Mouse (Mus musculus) heart, adult 8-10 months (tissue): ENCODE data around the gene Cer1. TPM values are rescaled to one million over a fixed set of nuclear protein-coding genes. Genes with fewer than 3 reads are reported as not detected.

Experiments used
- DNase-seq: peaks from one replicate; pipeline ENCODE4 v3.0.0; 2022; ENCODE audit warnings: low spot score
- total RNA-seq, 4 experiments: library from RNA; stranded (reverse); gene quantifications; 2 replicates each; pipeline ENCODE4 v1.2.4; 2022

Cer1 gene
- total RNA-seq, 4 experiments from 2014 or later = not detected

DNA sequence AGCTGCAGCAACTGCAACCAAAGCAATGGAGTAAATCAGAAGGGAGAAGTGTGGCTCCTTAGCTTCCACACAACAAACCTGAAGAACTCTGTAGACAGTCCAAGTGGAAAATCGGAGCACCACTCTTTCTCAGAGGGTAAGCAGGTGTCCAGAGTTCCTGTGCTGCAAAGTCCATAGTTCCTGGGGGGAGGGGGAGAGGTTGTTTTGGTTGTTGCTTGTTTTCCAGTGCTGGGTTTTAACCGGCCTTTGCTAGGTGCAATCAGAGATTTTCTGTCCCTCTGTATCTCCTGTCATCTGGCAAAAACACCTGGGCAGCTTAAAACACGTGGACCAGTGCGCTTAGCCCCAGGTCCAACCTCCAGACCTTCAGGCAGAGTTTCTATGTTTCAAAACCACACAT is 10.2 kb downstream of the Cer1 start:
- no peak for DNase-seq

GRCm38 (mm10) chr4:82872548-82872947 is 12.4 kb downstream of the Cer1 start:
- no peak for DNase-seq

DNA sequence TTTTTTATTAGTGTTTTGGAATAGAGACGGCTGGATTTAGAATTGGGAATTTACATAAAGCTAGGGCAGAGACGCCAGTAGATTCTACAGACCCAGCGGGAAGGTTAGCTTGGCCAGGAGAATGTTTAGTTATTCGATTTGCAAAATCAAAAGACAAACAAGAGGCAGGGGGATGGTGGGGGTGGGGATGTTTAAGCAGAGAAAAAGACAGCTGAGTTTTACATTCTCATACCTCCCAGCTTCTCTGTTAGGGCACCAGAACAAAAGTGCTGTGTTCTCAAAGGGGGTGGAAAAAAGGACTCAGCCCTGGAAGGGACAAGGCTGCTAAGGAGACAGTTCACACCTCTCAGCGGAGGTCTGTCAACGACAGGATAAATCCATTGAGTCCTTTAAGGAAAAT is 12.8 kb downstream of the Cer1 start:
- no peak for DNase-seq

GRCm38 (mm10) chr4:82870931-82871330 is 14.0 kb downstream of the Cer1 start:
- DNase-seq = no peak

GRCm38 (mm10) chr4:82867731-82868445 is 17.1 kb downstream of the Cer1 start:
- no peak for DNase-seq

DNA sequence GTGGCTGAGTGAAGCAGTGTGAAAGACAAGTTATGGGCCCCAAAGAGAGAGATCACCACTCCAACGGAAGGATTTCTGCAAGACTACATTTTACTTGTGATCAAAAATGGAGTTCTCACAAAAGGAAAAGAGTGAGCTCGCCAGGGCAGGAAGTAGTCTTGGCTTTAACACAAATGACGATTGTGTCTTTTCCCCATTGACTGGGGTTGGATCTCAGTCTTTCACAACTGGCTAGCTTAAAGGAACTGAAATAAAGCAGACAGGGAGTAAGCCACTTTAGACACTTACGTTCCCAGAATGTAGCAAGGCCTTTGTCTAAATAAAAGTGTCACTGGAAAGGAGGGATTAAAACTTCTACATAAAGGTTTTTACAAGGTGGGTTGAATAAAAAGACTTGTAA is 17.8 kb downstream of the Cer1 start:
- DNase-seq = peak; percentile 15

DNA sequence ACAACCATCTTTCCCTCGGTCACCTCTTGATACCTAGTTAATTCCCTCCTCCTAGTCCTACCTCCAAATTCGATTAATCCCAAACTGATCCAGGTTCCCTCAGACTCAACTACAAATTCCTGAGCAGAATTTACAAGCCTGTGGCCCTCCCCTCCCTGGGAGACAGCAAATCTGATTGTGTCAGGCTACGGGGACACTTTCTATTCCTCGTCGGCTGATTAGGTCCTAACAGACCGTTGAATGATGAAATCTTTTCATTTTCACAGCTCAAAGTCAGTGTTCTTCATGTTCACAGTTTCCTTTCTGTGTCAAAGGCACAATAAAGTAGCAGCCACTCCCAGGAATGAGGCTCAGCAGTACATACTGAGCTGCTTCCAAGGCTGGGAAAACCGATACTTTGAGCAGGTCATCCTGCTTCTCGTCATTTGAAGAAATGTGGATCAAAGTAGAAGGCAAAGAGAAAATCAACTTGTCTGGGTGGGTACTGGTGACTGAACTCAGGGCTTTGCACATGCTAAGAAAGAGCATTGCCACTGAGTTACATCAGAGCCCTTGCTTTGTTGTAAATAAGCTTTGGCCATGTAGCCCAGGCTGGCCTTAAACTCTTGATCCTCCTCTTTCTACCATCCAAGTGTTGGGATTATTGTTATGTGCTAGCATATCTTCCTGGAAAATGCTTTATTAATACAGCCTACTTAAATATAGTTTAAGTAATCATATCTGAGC is 19.8 kb downstream of the Cer1 start:
- DNase-seq = no peak

DNA sequence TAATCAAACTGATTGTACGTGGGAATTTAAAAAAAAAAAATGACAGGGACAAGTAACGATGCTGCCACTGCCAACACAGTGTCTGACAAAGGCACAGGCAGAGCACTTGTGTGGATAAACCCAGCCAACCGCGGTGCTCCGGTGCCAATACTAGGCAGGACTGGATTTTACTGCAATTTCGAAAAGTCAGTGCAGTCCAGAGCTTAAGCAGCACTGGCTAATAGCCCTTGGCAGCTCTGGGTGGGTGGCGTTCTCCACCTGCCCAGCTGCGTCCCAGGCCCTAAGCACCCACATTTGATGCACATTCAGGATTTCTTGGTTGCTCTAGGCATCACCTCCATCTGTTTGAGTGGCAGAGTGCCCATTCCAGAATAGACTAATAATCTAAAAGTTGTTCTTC is 21.6 kb downstream of the Cer1 start:
- no peak for DNase-seq

GRCm38 (mm10) chr4:82861451-82861850 is 23.5 kb downstream of the Cer1 start:
- DNase-seq = no peak

GRCm38 (mm10) chr4:82860566-82860965 is 24.4 kb downstream of the Cer1 start:
- no peak for DNase-seq

- peak; percentile 65 for DNase-seq
These were observed 25.5 kb downstream of the Cer1 start, which contains the start of gene Zdhhc21 for GRCm38 (mm10) chr4:82859131-82860125. Gene Zdhhc21 (minus strand): TSS chr4:82859958.

DNA sequence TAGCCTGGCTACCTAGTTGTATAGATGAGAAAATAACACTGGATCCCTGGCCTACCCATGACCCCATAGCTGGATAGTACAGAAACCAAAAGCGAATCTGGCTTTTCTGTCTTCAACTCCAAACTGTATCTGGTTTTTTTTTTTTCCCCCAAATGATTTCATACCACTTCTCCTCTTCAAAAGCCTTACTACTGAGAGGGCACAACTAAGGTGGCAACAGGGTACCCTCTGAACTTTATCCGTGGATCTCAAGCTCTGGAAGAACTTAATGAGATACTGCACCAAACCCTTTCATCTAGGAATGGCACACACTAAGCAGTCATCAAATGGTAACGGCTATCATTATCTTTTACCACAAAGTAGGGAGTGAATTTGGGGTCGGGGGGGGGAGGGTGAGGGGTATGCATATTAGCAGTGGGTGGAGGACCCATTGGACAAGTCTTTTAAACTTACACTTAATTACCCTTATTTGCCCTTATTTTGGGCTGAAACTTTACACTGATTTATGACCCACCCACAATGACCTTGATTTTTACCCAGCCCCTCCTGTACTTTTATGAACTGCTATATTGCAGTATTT is 26.4 kb downstream of the Cer1 start:
- no peak for DNase-seq

DNA sequence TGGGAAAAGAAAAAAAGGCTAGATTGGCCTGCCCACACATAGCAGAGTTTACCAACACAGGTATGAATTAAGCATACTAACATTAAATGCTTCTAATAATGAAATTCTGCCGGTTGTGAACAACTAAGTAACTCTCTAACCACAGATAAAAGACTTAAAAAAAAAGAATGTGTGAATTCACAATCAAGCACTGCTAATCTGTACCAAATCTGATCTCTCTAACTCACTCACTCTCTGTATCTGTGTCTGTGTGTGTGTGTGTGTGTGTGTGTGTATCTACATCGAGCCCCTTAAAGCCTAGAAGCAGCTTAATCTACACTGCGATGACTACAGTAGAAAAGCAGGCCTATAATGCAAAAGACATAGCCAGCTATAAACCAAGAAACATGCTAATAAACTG is 28.0 kb downstream of the Cer1 start:
- DNase-seq = no peak

GRCm38 (mm10) chr4:82853809-82854208 is 31.1 kb downstream of the Cer1 start:
- DNase-seq = no peak

- no peak for DNase-seq
These were observed 36.3 kb downstream of the Cer1 start for GRCm38 (mm10) chr4:82848552-82849234.

- no peak for DNase-seq
These were observed 47.3 kb downstream of the Cer1 start for GRCm38 (mm10) chr4:82837526-82838240.
